Mouse (Mus musculus): ENCODE results near the gene Bhmt2.

GRCm38 (mm10) chr13:93710325-93710724 lies 36.2 kb upstream of the Bhmt2 start:
- no peak for TF ChIP-seq CTCF (IDR thresholded peaks at IDR 0.05; ENCODE audit: low read depth)
- TF ChIP-seq EP300 (IDR thresholded peaks at IDR 0.05; ENCODE audit: low read depth), result no peak

Measured in liver, embryonic 14.5 days (tissue).